Mouse (Mus musculus): ENCODE measurements around the gene Tmem30b.
A peak's percentile ranks its signal among the peaks of the same experiment; 100 is the strongest.
"Not testable (repeated sequence)": the region's sequence is repeated elsewhere in the genome, so short reads cannot be mapped to it uniquely, and the experiment has no call there.

Gene Tmem30b

DNA sequence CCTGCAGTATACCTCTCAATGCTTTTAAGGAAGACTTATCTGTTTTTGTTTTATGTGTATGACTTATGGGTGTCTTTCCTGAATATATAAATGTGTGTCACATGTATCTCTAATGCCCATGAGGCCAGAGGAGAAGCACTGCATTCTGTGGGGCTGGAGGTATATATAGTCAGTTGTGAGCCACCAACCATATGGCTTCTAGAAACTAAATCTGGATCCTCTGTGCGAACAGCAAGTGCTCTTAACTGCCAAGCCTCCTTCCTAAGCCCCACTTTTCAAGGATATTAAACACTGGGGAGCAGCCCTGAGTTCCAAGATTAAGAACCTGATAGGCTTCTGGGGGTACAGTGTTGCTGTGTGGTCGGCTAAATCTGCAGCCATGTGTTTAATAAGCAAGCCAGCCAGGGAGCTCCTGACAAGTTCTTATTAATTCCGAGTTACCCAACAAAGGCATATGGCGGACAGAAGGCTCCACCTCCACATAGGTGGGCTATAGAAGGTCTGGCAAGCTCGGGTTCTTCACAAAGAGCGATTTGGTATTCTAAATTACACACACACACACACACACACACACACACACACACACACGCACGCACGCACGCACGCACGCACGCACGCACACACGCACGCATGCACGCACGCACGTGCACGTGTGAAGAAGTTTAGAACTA is 12.5 kb upstream of the Tmem30b start:
- no peak for DNase-seq (ENCODE audit: low read depth, low spot score)

DNA sequence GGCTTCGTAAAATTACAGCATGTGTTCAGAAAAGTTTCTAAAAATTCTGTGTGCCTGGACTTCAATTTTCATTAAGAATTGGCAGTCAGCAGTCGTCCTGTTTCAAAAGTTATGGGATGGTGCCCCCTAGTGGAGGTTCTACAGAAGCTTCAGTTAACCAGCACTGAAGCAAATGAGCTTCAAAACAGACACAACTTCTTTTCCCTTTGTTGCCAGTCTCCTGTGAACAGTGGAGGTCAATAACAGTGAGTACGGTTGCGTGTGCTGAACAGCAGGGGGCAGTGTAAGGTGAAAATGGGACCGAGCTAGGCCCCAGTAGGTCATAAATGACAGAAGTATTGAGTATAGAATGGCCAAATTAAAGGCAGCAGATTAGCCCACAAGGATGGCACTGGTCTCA is 8.0 kb upstream of the Tmem30b start:
- peak; percentile 72 for DNase-seq (ENCODE audit: low read depth, low spot score)

DNA sequence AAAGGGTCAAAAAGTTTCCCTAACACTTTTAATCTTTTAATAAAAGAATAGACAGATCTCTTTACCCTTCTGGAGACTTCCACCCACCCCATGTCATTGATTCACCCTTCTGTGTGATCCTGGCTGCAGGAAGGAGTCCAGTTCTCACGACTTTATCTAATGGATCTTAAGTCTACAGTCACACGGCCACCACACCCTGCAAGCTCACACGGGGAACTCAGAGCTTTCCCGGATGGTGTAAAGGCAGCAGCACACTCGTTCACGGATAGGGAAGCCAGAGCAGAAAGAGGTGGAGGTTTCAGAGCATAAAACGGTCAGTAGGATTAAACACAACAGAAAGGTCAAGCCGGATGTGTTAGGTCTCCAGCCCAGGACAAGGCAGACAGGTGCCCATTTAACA is 2.1 kb upstream of the Tmem30b start:
- no peak for DNase-seq (ENCODE audit: low read depth, low spot score)

DNA sequence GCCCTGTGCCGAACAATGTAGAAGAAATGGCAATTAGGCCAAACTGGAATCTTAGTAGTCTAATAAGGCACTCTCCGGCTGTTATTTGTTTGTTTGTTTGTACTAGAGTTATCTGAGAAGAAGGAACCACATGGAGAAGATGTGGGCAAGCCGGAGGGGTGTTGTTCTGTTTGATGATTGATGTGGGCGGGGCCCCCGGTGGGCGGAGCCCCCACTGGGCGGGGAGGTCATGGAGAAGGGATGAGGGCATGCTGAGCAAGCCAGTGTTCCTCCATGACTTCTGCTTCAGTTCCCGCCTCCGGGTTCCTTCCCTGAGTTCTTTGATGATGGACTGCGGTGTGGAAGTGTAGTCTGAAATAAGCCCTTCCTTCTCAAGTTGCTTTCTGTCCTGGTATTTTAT is 1.5 kb upstream of the Tmem30b start:
- no peak for DNase-seq (ENCODE audit: low read depth, low spot score)

DNA sequence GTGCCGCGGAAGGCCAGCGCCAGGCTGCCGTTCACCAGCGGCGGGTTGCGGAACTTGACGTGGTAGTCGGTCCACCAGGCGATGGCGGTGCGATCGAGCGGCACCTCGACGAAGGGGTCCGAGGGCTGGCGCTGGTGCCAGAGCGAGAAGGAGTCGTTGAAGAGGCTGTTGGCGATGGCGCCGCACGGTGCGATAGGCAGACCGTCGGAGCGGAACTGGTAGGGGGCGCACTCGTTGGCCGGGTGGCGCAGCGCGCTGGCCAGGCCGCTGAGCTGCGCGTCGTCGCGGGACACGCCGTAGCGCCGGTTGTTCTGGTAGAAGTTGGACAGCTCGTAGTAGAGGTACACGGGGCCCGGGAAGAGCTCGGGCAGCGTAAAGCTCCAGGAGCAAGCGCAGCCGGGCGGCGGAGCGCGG is 513 bp downstream of the Tmem30b start:
- DNase-seq (ENCODE audit: low read depth, low spot score) = peak; percentile 64

DNA sequence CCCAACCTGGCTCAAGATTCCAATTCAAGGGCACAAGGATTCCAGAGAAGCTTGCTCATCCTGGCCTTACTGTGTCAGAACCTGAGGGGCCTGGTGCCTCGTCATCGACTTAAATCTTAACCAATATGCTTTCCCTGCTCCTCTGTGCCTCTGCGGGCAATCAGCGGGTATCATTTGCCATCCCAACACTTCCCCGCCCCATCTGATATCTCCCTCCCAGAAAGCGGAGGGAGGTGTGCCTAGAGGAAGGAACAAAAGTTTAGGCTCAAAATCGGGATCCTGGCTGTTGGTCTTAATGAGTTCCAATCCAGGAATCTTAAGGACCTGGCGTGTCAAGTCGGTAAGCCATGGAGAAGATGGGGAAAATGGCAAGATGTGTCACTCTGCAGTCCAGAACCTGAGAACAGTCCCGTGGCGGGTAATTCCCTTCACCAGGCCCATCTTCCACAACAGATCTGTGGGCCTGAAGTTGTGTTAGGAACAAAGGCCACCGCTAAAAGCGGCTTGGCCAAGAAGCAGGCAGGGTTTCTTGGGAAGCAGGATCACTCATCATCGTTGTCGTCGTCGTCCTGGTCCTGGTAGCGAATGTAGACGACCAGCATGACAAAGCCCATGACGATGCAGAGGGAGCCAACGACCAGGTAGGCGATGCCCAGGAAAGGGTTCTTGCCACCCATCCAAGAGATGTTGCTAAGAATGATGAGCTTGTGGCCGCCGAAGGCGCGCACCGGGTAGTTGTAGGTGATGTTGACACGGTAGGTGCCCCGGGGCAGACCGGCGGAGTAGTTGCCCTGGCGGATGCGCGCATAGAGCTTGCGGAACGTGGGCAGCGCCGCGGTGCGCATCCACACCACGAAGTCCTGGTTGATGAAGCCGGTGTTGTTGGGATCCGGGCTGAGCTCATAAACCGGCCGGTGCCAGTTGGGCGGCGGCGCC is 1.2 kb downstream of the Tmem30b start:
- DNase-seq (ENCODE audit: low read depth, low spot score) = no peak

GRCm38 (mm10) chr12:73543191-73543590 is 3.0 kb downstream of the Tmem30b start:
- no peak for DNase-seq (ENCODE audit: low read depth, low spot score)

GRCm38 (mm10) chr12:73540402-73540801 is 5.8 kb downstream of the Tmem30b start:
- DNase-seq (ENCODE audit: low read depth, low spot score) = no peak

GRCm38 (mm10) chr12:73539151-73539550 is 7.0 kb downstream of the Tmem30b start:
- no peak for DNase-seq (ENCODE audit: low read depth, low spot score)

DNA sequence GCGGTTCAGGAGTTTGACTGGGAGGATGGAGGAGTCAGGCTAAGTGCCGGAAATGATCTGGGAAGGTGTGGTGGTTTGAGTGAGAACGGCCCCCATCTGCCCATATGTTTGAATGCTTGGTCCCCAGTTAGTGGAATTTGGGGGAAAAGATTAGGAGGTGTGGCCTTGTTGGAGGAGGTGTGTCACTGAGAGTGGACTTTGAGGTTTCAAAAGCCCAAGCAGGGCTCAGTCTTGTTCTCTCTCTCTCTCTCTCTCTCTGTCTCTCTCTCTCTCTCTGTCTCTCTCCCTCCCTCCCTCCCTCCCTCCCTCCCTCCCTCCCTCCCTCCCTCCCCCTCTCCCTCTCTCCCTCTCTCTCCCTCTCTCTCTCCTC is 8.1 kb downstream of the Tmem30b start:
- DNase-seq (ENCODE audit: low read depth, low spot score) = not testable (repeated sequence)

DNA sequence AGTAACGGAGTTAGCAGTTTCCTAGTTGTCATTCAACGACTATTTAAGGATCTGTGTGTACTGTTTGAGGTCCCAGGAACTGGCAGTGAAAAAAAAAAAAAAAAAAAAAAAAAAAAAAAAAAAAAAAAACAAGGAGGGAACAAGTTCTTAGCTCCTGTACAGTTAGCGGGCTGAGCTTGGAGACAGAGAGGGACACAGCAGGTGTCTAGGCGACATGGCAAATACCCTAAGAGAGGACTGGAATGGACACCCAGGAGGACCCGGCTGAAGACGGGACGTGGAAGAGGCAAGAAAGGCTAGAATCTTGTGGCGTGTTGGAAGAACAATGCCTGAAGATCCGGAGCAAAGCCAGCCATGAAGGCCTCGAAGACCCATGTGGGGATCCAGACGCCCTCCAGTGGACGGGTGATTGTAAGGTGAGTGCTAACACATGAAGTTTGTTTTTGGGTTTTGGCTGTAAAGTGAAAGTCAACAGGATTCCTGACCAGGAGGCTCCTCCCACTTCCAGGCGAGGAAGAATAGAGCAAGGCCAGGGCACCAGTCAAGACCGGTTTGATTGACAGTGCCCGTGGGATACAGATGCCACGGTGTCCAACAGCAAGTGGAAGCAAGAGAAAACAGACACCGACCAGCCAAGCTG is 8.6 kb downstream of the Tmem30b start:
- peak; percentile 37 for DNase-seq (ENCODE audit: low read depth, low spot score)

DNA sequence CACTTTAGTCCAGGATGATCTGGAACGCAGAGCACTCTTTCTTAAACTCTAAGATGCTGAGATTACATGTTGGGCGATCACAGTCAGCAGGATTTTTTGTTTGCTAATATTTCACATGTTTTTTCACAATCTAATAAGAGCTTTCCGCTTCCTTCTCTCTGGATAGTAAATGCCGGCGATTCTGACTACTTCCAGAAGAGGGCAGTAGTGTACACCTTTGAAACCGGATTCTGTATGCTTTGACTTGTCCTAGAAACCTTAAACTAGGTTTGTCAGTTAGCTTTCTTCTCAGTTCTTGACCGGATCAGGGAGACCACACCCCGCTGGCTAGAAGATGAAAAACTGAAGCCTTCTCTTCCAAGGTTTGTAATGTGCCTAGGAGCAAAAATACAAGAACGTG is 11.6 kb downstream of the Tmem30b start:
- peak; percentile 66 for DNase-seq (ENCODE audit: low read depth, low spot score)

DNA sequence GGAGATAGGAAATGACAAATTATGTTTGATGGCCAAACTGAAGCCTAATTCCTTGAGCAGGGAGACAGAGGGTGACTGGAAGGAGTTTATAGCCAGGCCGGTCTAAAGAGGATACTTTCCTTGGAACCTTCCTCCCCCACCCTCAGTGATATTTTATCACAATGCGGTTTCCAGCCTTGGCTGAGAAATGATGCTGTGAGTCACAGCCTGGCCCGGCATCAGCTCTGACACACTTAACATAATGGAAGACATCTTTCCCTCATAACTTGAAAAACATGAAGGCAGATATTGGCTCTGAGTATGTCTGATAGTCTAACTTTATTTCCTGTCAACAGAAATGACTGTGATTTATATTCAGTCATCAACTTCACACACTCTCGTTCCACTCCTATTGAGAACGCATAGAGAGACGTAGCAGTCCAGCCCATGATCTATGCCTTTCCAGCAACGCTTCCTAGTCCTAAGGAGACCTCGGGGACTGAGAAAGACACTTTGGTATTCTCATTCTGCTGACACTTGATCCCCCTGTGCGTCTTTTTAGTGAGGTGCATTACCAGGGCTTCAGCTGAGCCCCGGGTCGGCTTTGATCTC is 14.2 kb downstream of the Tmem30b start:
- no peak for DNase-seq (ENCODE audit: low read depth, low spot score)

GRCm38 (mm10) chr12:73529590-73529989 is 16.6 kb downstream of the Tmem30b start:
- DNase-seq (ENCODE audit: low read depth, low spot score) = no peak

DNA sequence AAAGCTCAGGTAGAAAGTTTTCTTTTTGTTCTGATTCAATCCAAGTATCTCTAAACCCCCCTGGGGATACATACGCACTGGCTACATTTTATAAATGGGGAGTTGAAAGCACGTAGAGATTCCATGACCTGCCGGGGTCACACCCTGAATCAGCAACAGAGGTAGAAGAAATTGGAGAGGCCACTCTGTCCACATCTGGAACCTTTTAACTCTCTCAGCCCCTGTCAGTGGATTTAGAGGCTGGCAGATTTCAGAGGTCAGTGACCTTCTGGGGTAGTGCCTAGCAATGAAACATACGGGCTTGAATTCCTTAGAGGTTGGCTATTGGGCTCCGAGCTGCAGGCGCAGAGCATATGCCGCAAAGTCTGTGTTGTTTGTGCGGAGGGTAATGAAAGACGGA is 17.1 kb downstream of the Tmem30b start:
- no peak for DNase-seq (ENCODE audit: low read depth, low spot score)

DNA sequence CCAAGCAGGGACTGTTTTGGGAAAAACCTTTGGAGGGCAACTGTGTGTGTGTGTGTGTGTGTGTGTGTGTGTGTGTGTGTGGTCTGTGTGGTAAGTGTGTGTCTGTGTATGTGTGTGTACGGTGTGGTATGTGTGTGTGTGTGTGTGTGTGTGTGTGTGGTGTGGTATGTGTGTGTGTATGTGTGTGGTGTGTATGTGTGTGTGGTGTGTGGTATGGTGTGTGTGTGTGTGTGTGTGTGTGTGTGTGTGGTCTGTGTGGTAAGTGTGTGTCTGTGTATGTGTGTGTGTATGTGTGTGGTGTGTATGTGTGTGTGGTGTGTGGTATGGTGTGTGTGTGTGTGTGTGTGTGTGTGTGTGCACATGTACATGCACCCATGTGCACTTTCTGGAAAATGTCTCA is 18.1 kb downstream of the Tmem30b start:
- not testable (repeated sequence) for DNase-seq (ENCODE audit: low read depth, low spot score)

GRCm38 (mm10) chr12:73525254-73525885 is 20.8 kb downstream of the Tmem30b start:
- no peak for DNase-seq (ENCODE audit: low read depth, low spot score)

DNA sequence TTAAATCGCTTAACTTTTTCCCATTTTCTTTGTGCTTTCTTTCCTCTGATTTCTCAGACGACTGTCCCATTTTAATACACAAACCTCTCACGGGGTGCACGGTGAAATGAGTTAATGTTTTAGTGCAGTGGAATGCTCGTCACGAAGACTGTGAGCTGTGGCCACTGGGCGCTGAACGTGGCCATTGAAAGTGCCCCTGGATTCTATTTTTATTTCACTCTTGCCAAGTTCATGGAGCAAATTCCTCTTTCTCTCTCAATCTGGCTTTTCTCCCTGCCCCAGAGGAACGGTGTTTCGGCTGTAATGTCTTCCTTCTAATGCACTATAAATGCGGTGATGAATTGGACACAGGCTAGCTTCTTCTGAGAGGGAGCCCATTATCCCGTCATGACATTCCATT is 23.1 kb downstream of the Tmem30b start:
- DNase-seq (ENCODE audit: low read depth, low spot score) = no peak

DNA sequence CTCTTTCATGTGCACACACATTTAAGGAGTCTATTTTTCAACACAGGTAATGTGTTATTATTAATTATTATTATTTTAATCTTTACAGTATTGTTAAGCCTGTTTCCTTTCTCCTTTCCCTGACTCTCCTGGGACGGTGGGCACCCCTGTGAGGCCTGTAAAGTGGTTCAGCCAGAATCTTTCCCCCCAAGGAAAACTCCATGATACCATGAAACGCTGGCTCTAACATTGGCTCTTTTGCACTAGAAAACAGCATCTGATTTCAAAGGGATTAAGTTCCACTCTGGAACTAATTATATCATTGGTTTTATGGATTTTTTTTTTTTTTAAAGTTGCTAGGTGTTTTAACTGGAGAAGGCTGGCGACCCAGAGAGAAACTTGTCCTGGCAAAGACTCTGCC is 24.2 kb downstream of the Tmem30b start:
- no peak for DNase-seq (ENCODE audit: low read depth, low spot score)

- DNase-seq (ENCODE audit: low read depth, low spot score) = no peak
These were observed 24.9 kb downstream of the Tmem30b start for GRCm38 (mm10) chr12:73521238-73521841.

DNA sequence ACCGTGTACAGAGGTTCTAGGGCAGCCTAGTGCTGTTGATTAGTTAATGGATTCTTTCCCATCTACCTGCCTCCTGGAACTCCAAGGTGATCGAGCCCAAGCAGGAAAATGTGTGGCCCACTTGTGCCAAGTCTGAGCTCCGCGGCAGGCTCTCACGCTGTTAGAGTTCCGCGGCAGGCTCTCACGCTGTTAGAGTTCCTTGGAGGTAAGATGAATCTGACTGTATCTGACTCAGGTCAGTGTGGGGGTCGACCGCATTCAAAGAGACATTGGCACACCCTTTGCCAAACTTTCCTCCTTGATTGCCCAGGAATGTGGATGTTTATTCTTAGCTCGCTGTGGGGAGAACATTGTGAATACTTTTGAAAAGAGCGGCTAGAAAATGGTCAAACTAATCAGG is 28.4 kb downstream of the Tmem30b start:
- no peak for DNase-seq (ENCODE audit: low read depth, low spot score)
